Mouse (Mus musculus): ENCODE measurements around the gene Ly86. TPM values are rescaled to one million over a fixed set of nuclear protein-coding genes. Genes with fewer than 3 reads are reported as not detected.

Ly86 gene
- polyA plus RNA-seq, 1 experiment from 2014 or later: 5.5 TPM

- Histone ChIP-seq H3K9me3 (no peaks in the 10 kb centered on the region), H3K4me1 (replicated peaks) (no peaks in the 10 kb centered on the region), H3K27ac (no peak overlapping the region), H3K4me3 (no peak overlapping the region), H3K36me3 (no peaks in the 10 kb centered on the region), H3K27me3 (ENCODE audit: insufficient read depth, poor library complexity, severe bottlenecking) (no peaks in the 10 kb centered on the region)
- DNase-seq (ENCODE audit: low spot score): no peak
- WGBS: 84% methylated on average over 4 of the region's 4 CpGs
These were observed 14.0 kb upstream of the Ly86 start for GRCm38 (mm10) chr13:37330971-37331370.

- DNase-seq (ENCODE audit: low spot score): no peak
- H3K4me1 ChIP-seq (replicated peaks): no peaks in the 10 kb centered on the region
- no peaks in the 10 kb centered on the region for H3K36me3 ChIP-seq
- no peaks in the 10 kb centered on the region for H3K27me3 ChIP-seq (ENCODE audit: insufficient read depth, poor library complexity, severe bottlenecking)
- no peak overlapping the region for H3K4me3 ChIP-seq
- 87% methylated on average over 4 of the region's 4 CpGs for WGBS
- H3K9me3 ChIP-seq: no peaks in the 10 kb centered on the region
- no peak overlapping the region for H3K27ac ChIP-seq
These were observed 12.0 kb upstream of the Ly86 start for GRCm38 (mm10) chr13:37332779-37333543.

GRCm38 (mm10) chr13:37333544-37333870 is 11.5 kb upstream of the Ly86 start:
- Histone ChIP-seq H3K27ac (no peak overlapping the region), H3K4me1 (replicated peaks) (no peaks in the 10 kb centered on the region), H3K36me3 (no peaks in the 10 kb centered on the region), H3K27me3 (ENCODE audit: insufficient read depth, poor library complexity, severe bottlenecking) (no peaks in the 10 kb centered on the region), H3K4me3 (no peak overlapping the region), H3K9me3 (no peaks in the 10 kb centered on the region)
- WGBS: 64% methylated on average over 1 of the region's 1 CpGs
- DNase-seq (ENCODE audit: low spot score): no peak

- Histone ChIP-seq H3K27ac (no peak overlapping the region), H3K9me3 (no peaks in the 10 kb centered on the region), H3K4me3 (no peak overlapping the region), H3K27me3 (ENCODE audit: insufficient read depth, poor library complexity, severe bottlenecking) (no peaks in the 10 kb centered on the region), H3K36me3 (no peaks in the 10 kb centered on the region), H3K4me1 (replicated peaks) (no peaks in the 10 kb centered on the region)
- WGBS: 91% methylated on average over 4 of the region's 4 CpGs
- no peak for DNase-seq (ENCODE audit: low spot score)
These were observed 7.7 kb upstream of the Ly86 start for GRCm38 (mm10) chr13:37337269-37337668.

GRCm38 (mm10) chr13:37337871-37338270 is 7.1 kb upstream of the Ly86 start:
- no peaks in the 10 kb centered on the region for H3K9me3 ChIP-seq
- no peak for DNase-seq (ENCODE audit: low spot score)
- WGBS: 87% methylated on average over 7 of the region's 7 CpGs
- H3K4me1 ChIP-seq (replicated peaks): no peaks in the 10 kb centered on the region
- no peak overlapping the region for H3K4me3 ChIP-seq
- H3K36me3 ChIP-seq: no peaks in the 10 kb centered on the region
- H3K27me3 ChIP-seq (ENCODE audit: insufficient read depth, poor library complexity, severe bottlenecking): no peaks in the 10 kb centered on the region
- H3K27ac ChIP-seq: no peak overlapping the region

GRCm38 (mm10) chr13:37342804-37343203 is 2.2 kb upstream of the Ly86 start:
- Histone ChIP-seq H3K4me3 (no peak overlapping the region), H3K4me1 (replicated peaks) (no peaks in the 10 kb centered on the region), H3K27me3 (ENCODE audit: insufficient read depth, poor library complexity, severe bottlenecking) (no peaks in the 10 kb centered on the region), H3K9me3 (no peaks in the 10 kb centered on the region), H3K36me3 (no peaks in the 10 kb centered on the region), H3K27ac (no peak overlapping the region)
- DNase-seq (ENCODE audit: low spot score): no peak
- WGBS: 94% methylated on average over 1 of the region's 1 CpGs

GRCm38 (mm10) chr13:37345823-37346222 is 815 bp downstream of the Ly86 start:
- H3K4me3 ChIP-seq: no peak overlapping the region
- WGBS: 88% methylated on average over 10 of the region's 10 CpGs
- H3K27me3 ChIP-seq (ENCODE audit: insufficient read depth, poor library complexity, severe bottlenecking): no peaks in the 10 kb centered on the region
- no peaks in the 10 kb centered on the region for H3K9me3 ChIP-seq
- H3K4me1 ChIP-seq (replicated peaks): peaks cover 5% of the 10 kb centered on the region; the same call in 1 of the 2 replicates
- H3K36me3 ChIP-seq: no peaks in the 10 kb centered on the region
- DNase-seq (ENCODE audit: low spot score): no peak
- no peak overlapping the region for H3K27ac ChIP-seq

GRCm38 (mm10) chr13:37347871-37348595 is 3.0 kb downstream of the Ly86 start:
- Histone ChIP-seq H3K9me3 (no peaks in the 10 kb centered on the region), H3K36me3 (no peaks in the 10 kb centered on the region)
- WGBS: 87% methylated on average over 8 of the region's 8 CpGs

GRCm38 (mm10) chr13:37349051-37349450 is 4.0 kb downstream of the Ly86 start:
- 84% methylated on average over 5 of the region's 5 CpGs for WGBS
- H3K27me3 ChIP-seq (ENCODE audit: insufficient read depth, poor library complexity, severe bottlenecking): no peaks in the 10 kb centered on the region
- DNase-seq (ENCODE audit: low spot score): no peak
- no peaks in the 10 kb centered on the region for H3K9me3 ChIP-seq
- no peak overlapping the region for H3K4me3 ChIP-seq
- H3K36me3 ChIP-seq: no peaks in the 10 kb centered on the region
- no peak overlapping the region for H3K27ac ChIP-seq
- H3K4me1 ChIP-seq (replicated peaks): peaks cover 6% of the 10 kb centered on the region; the same call in 1 of the 2 replicates

More at GRCm38 (mm10) chr13:37347871-37348595, 3.0 kb downstream of the Ly86 start:
- no peak overlapping the region for H3K4me3 ChIP-seq
- peaks cover 6% of the 10 kb centered on the region; the same call in 1 of the 2 replicates for H3K4me1 ChIP-seq (replicated peaks)
- H3K27me3 ChIP-seq (ENCODE audit: insufficient read depth, poor library complexity, severe bottlenecking): no peaks in the 10 kb centered on the region
- H3K27ac ChIP-seq: no peak overlapping the region
- no peak for DNase-seq (ENCODE audit: low spot score)

- no peak overlapping the region for H3K27ac ChIP-seq
- no peak overlapping the region for H3K4me3 ChIP-seq
- no peaks in the 10 kb centered on the region for H3K27me3 ChIP-seq (ENCODE audit: insufficient read depth, poor library complexity, severe bottlenecking)
- H3K4me1 ChIP-seq (replicated peaks): peaks cover 6% of the 10 kb centered on the region; the same call in 1 of the 2 replicates
- no peaks in the 10 kb centered on the region for H3K36me3 ChIP-seq
- 78% methylated on average over 2 of the region's 2 CpGs for WGBS
- H3K9me3 ChIP-seq: no peaks in the 10 kb centered on the region
- DNase-seq (ENCODE audit: low spot score): no peak
These were observed 8.0 kb downstream of the Ly86 start for GRCm38 (mm10) chr13:37353016-37353415.

- Histone ChIP-seq H3K9me3 (no peaks in the 10 kb centered on the region), H3K27ac (no peak overlapping the region), H3K36me3 (no peaks in the 10 kb centered on the region), H3K27me3 (ENCODE audit: insufficient read depth, poor library complexity, severe bottlenecking) (no peaks in the 10 kb centered on the region), H3K4me3 (no peak overlapping the region), H3K4me1 (replicated peaks) (peaks cover 6% of the 10 kb centered on the region; the same call in 1 of the 2 replicates)
- DNase-seq (ENCODE audit: low spot score): no peak
- 59% methylated on average over 4 of the region's 4 CpGs for WGBS
These were observed 8.9 kb downstream of the Ly86 start for GRCm38 (mm10) chr13:37353868-37354267.

GRCm38 (mm10) chr13:37354432-37354831 is 9.4 kb downstream of the Ly86 start:
- Histone ChIP-seq H3K4me3 (no peak overlapping the region), H3K4me1 (replicated peaks) (peaks cover 6% of the 10 kb centered on the region; the same call in 1 of the 2 replicates), H3K9me3 (no peaks in the 10 kb centered on the region), H3K36me3 (no peaks in the 10 kb centered on the region), H3K27ac (no peak overlapping the region), H3K27me3 (ENCODE audit: insufficient read depth, poor library complexity, severe bottlenecking) (no peaks in the 10 kb centered on the region)
- DNase-seq (ENCODE audit: low spot score): no peak
- WGBS: 88% methylated on average over 4 of the region's 4 CpGs

GRCm38 (mm10) chr13:37355642-37356331 is 10.8 kb downstream of the Ly86 start:
- Histone ChIP-seq H3K4me1 (replicated peaks) (peaks cover 1% of the 10 kb centered on the region; the same call in 1 of the 2 replicates), H3K36me3 (no peaks in the 10 kb centered on the region), H3K27me3 (ENCODE audit: insufficient read depth, poor library complexity, severe bottlenecking) (no peaks in the 10 kb centered on the region), H3K27ac (no peak overlapping the region), H3K9me3 (no peaks in the 10 kb centered on the region), H3K4me3 (no peak overlapping the region)
- DNase-seq (ENCODE audit: low spot score): no peak
- 85% methylated on average over 10 of the region's 10 CpGs for WGBS

Data from hindbrain, embryonic 10.5 days (tissue).